Mouse (Mus musculus) limb, embryonic 15.5 days (tissue): ENCODE data around the gene Apoe. TPM values are rescaled to one million over a fixed set of nuclear protein-coding genes. Genes with fewer than 3 reads are reported as not detected.
"Not testable (repeated sequence)": the region's sequence is repeated elsewhere in the genome, so short reads cannot be mapped to it uniquely, and the experiment has no call there.

Experiments used
- ATAC-seq: fragments of 200-750 bp; cut with Nextera tagmentation; 2 replicates; pipeline ENCODE4 v1.8.0; 2017; ENCODE audit warnings: low read depth, moderate TSS enrichment; ENCODE audit not compliant: insufficient number of reproducible peaks, low FRiP score, low TSS enrichment
- H3K27ac ChIP-seq: fragments of 300-500 bp; sonication (generic); 2 replicates; pipeline ENCODE4 v1.5.1; 2015; ENCODE audit warnings: moderate library complexity, mild to moderate bottlenecking, inconsistent platforms
- H3K27me3 ChIP-seq: fragments of 300-500 bp; sonication (generic); 2 replicates; pipeline ENCODE4 v1.6.1; 2015; ENCODE audit warnings: inconsistent platforms
- H3K36me3 ChIP-seq: fragments of 300-500 bp; sonication (generic); 2 replicates; pipeline ENCODE4 v1.6.1; 2015; ENCODE audit warnings: inconsistent platforms
- H3K4me1 ChIP-seq: fragments of 300-500 bp; sonication (generic); 2 replicates; pipeline ENCODE4 v1.6.1; 2015; ENCODE audit warnings: inconsistent platforms
- H3K4me2 ChIP-seq: fragments of 300-500 bp; sonication (generic); 2 replicates; pipeline ENCODE4 v1.6.1; 2015; ENCODE audit warnings: mild to moderate bottlenecking, inconsistent platforms
- H3K4me3 ChIP-seq: fragments of 300-500 bp; sonication (generic); 2 replicates; pipeline ENCODE4 v1.5.1; 2015; ENCODE audit warnings: mild to moderate bottlenecking, inconsistent platforms
- H3K9ac ChIP-seq: fragments of 300-500 bp; sonication (generic); 2 replicates; pipeline ENCODE4 v1.6.1; 2015; ENCODE audit warnings: inconsistent platforms
- H3K9me3 ChIP-seq: fragments of 300-500 bp; sonication (generic); 2 replicates; pipeline ENCODE4 v1.6.1; 2016; ENCODE audit warnings: inconsistent platforms
- WGBS: fragments of 180-500 bp; shearing (Covaris S2); methylation state at CpG from one replicate; pipeline ENCODE4 v1.1.7; 2015; 5-methylcytosine and 5-hydroxymethylcytosine counted together
- polyA plus RNA-seq: library from polyadenylated mRNA; unstranded; fragments of >200 nt; fragmentation: Nextera tagmentation; extraction: Ambion mirVana; gene quantifications from 2 replicates; pipeline ENCODE4 v1.2.1, GENCODE M21; 2015

The Apoe gene
- polyA plus RNA-seq, 1 experiment from 2014 or later, result 409 TPM

DNA sequence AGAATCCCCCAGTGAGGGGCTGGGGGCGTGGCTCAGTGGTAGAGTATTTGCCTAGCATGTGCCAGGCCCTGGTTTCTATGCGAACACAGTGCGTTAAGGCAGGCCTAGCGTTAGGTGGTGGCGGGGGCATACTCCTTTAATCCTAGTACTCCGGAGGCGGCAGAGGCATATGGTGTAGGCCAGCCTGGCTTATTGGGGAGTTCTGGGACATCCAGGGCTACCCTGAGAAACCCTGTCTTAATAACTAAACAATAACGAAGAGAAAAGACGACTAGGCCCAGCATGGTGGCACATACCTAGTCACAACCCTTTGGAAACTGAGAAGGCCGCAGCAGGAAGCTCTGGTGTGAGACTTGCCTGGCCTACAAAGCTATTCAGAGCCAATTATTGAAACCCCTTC is 10.9 kb downstream of the Apoe start:
- 92% methylated on average over 10 of the region's 10 CpGs for WGBS
- Histone ChIP-seq H3K9me3 (no peaks in the 10 kb centered on the region), H3K4me3 (no peak overlapping the region), H3K4me2 (no peak overlapping the region), H3K4me1 (peaks cover 9% of the 10 kb centered on the region), H3K9ac (no peak overlapping the region), H3K27me3 (no peaks in the 10 kb centered on the region), H3K27ac (no peak overlapping the region), H3K36me3 (no peaks in the 10 kb centered on the region)
- no peak for ATAC-seq

DNA sequence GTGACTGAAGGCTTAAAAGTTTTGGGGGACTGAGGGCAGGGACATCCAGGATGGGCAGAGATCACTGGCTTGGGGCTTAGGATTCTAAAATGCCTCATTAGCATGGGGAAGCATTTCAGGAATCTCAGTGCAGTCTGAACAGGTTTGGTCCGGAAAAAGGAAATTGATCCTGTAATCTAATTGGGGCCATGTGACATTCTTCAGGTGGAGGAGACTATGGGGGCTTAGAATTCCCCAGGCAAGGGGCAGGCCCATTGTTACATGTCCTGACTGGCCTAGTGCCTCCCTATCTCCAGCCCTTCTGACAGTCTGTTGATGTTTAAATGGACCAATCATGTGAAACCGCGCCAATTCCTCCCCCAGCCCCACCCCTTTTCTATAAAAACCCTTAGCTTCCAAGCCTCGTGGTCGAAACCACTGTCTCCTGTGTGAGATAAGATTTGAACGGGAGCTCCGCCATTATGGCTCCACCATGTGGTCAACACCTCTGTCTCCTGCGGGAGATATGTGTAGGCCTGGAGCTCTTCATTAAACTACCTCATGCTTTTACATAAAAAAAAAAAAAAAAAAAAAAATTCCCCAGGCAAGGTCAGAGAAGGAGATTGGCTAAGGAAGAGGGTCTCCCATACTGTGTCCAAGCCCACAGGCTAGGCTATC is 11.9 kb downstream of the Apoe start:
- H3K4me1 ChIP-seq, H3K4me3 ChIP-seq, H3K36me3 ChIP-seq, H3K27me3 ChIP-seq, ATAC-seq, H3K27ac ChIP-seq, H3K9ac ChIP-seq, H3K4me2 ChIP-seq, H3K9me3 ChIP-seq: not testable (repeated sequence)
- WGBS, result 60% methylated on average over 8 of the region's 8 CpGs

DNA sequence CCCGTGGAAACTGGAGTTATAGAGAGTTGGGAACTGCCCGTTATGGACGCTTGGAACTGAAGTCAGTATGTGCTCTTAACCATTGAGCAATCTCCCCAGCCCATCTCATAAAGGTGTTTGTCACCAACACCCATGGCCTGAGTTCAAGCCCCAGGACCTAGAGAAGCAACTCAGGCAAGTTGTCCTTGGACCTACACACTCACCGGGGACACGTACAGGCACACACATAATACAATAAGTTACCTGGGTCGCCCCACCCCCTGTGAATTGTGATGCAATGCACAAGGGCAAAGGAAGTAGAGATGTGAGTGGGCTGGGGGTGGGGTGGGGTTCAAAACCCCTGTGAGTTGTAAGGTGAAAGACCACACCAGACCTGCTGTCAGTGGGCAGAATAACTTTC is 12.5 kb downstream of the Apoe start:
- H3K4me2 ChIP-seq, result no peak overlapping the region
- no peaks in the 10 kb centered on the region for H3K36me3 ChIP-seq
- H3K9ac ChIP-seq, result no peak overlapping the region
- H3K4me1 ChIP-seq, result no peaks in the 10 kb centered on the region
- H3K9me3 ChIP-seq, result no peaks in the 10 kb centered on the region
- no peak for ATAC-seq
- H3K4me3 ChIP-seq, result no peak overlapping the region
- H3K27ac ChIP-seq, result no peak overlapping the region
- no peaks in the 10 kb centered on the region for H3K27me3 ChIP-seq
- WGBS, result 79% methylated on average over 6 of the region's 6 CpGs

DNA sequence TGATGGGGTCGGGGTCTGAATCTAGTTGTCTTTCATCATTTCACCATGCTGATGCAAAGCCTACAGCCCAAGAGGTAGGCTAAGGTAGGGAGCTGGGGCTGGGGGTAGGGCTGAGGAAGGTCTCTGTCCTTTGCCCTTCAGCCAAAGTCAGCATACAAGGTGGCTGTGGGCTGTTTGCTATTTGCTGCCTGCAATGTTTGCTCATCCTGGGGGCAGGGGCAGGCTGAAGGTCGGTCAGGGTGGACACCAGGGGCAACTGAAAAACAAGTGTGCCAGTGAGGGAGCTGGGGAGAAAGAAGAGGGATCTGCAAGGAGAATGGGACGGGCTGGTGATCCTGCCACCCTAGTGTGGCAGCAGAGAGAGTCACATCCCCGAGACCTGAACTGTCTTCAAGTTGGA is 13.6 kb downstream of the Apoe start:
- no peak overlapping the region for H3K9ac ChIP-seq
- H3K4me1 ChIP-seq, result no peaks in the 10 kb centered on the region
- H3K27ac ChIP-seq, result no peak overlapping the region
- H3K27me3 ChIP-seq, result no peaks in the 10 kb centered on the region
- 61% methylated on average over 4 of the region's 4 CpGs for WGBS
- H3K4me3 ChIP-seq, result no peak overlapping the region
- ATAC-seq, result no peak
- H3K9me3 ChIP-seq, result no peaks in the 10 kb centered on the region
- H3K36me3 ChIP-seq, result no peaks in the 10 kb centered on the region
- no peak overlapping the region for H3K4me2 ChIP-seq

DNA sequence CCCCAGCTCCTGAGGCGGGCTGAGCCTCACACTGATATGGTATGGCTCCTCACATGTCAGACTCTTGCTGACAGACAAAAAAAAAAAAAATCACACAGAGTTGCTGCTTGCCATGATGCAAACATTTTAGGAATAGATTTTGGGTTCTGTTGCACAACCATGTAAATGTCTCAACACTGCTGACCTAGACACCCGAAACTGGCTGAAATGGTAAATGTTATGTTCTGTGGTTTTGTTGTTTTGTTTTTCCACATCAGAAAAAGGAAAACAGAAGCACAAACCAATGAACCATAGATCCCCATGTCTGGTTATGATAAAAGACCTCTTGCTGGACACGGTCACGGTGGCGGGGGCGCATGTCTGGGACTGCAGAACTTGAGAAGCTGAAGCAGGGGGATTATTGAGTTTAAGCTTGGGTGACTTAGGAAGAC is 15.2 kb downstream of the Apoe start:
- Histone ChIP-seq H3K4me3 (no peak overlapping the region), H3K9ac (no peak overlapping the region), H3K36me3 (no peaks in the 10 kb centered on the region), H3K4me1 (no peaks in the 10 kb centered on the region), H3K27me3 (no peaks in the 10 kb centered on the region), H3K9me3 (no peaks in the 10 kb centered on the region), H3K4me2 (no peak overlapping the region), H3K27ac (no peak overlapping the region)
- 83% methylated on average over 6 of the region's 6 CpGs for WGBS
- ATAC-seq, result no peak

DNA sequence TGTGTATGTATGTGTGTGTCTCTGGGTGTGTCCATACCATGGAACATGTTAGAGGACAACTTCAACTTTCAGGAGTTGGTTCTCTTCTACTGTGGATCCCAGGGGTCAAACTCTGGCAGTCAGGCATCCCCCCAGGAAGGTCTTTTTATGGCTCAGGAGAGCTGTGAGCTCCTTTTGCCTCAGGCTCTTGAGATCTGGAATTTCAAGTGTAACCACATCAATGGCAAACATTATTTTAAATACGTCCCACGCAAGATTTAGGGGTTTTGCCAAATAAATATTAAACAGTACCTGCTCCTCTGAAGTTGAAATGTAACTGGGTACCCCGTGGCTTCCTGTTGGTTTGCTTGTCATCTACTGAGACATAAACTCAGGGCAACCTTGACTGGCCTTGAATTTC is 16.0 kb downstream of the Apoe start:
- Histone ChIP-seq H3K4me3 (no peak overlapping the region), H3K9ac (no peak overlapping the region), H3K27me3 (no peaks in the 10 kb centered on the region), H3K4me1 (no peaks in the 10 kb centered on the region), H3K27ac (no peak overlapping the region), H3K4me2 (no peak overlapping the region), H3K36me3 (no peaks in the 10 kb centered on the region), H3K9me3 (no peaks in the 10 kb centered on the region)
- no peak for ATAC-seq
- 33% methylated on average over 3 of the region's 3 CpGs for WGBS

DNA sequence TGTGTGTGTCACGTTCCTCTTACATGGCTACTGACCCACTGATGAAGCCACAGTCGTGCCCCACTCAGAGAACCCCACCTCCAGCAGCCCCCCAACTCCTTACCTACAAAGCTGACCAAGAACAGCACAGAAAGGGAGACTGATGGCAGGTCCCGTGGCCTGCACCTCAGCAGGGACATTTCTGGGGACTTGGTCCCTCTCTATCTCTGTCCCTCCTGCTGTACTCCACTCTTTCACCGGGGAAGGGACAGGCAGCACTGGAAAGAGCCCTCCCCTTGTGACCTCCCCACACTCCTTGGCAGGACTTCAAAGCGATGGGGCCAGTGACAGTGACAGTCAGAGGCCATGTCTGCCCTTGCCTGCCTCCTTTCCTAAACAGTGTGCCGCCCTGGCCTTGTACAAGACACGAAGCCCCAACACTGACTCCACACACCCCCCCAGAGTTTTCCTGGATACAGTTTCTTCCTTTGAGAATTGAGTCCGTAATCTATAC is 17.7 kb downstream of the Apoe start, which contains the start of the genes Gm44805 and Apoc4:
TSS of gene Gm44805 (minus strand) at position 222 of the 493 bp plus-strand sequence.
TSS of gene Apoc4 (minus strand) at position 278 of the 493 bp plus-strand sequence.
- Histone ChIP-seq H3K4me1 (no peaks in the 10 kb centered on the region), H3K27ac (no peak within 1 kb of the TSS), H3K9me3 (no peaks in the 10 kb centered on the region), H3K4me3 (no peak within 1 kb of the TSS), H3K9ac (no peak within 1 kb of the TSS), H3K4me2 (no peak within 1 kb of the TSS), H3K36me3 (no peaks in the 10 kb centered on the region), H3K27me3 (no peaks in the 10 kb centered on the region)
- WGBS, result 59% methylated on average over 8 of the region's 8 CpGs
- no peak for ATAC-seq

DNA sequence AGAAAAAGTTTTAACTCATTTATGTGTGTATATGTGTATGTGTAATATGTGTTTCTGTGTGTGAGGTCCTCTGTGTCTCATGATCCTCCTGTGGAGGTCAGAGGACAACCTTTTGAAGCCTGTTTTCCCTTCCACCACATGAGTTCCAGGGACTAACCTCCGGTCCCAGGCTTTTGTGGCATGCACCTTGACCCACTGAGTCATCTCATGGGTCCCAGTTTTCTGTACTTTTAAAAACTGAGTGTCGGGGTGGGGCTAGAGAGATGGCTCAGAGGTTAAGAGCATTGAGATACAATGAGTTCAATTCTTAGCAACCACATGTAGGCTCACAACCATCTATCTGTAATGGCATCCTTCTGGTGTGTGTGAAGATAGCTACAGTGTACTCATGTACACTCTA is 18.3 kb downstream of the Apoe start:
- H3K27ac ChIP-seq, result no peak overlapping the region
- H3K4me2 ChIP-seq, result no peak overlapping the region
- no peak overlapping the region for H3K4me3 ChIP-seq
- no peaks in the 10 kb centered on the region for H3K4me1 ChIP-seq
- no peaks in the 10 kb centered on the region for H3K9me3 ChIP-seq
- no peaks in the 10 kb centered on the region for H3K27me3 ChIP-seq
- WGBS, result 86% methylated on average over 2 of the region's 2 CpGs
- ATAC-seq, result no peak
- H3K36me3 ChIP-seq, result no peaks in the 10 kb centered on the region
- no peak overlapping the region for H3K9ac ChIP-seq

DNA sequence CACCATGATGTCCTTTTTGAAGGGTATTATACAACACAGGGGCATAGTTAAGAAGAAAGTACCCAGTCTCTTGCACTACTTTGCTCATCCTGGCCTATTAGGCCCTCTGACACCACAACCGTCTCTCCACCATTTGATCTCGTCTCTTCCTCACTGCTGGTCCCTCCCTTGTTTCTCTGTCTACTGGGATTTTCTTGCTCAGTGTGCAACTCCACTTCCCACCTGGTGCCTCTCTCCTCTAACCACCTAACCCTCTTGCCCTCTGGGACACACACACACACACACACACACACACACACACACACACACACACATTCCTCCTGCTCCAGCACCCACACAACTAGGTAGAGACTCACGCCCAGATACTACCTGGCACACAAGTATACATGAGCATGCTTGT is 20.1 kb downstream of the Apoe start:
- WGBS, result 84% methylated on average over 3 of the region's 3 CpGs
- no peak overlapping the region for H3K4me3 ChIP-seq
- H3K4me1 ChIP-seq, result no peaks in the 10 kb centered on the region
- H3K4me2 ChIP-seq, result no peak overlapping the region
- no peak for ATAC-seq
- no peak overlapping the region for H3K27ac ChIP-seq
- H3K9ac ChIP-seq, result no peak overlapping the region
- no peaks in the 10 kb centered on the region for H3K36me3 ChIP-seq
- H3K9me3 ChIP-seq, result no peaks in the 10 kb centered on the region
- H3K27me3 ChIP-seq, result no peaks in the 10 kb centered on the region

DNA sequence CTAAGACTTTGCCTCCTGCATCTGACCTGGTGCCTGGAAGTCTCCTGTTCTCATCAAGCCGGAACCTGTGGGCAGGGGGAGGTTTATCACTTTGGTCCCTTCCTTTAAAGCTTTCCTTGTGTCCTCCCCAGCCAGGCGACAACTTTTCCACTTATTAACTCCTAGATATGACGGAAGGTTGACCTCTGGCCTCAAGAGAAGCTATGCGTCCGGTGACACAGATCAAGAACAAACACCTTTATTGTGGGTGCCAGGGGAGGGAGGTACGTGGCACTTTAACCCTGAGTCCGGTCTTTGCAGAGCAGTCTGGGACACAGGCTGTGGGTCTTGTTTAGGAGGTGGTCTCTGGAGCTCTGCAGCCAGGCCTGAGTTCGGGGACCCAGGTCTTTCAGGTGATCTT is 21.1 kb downstream of the Apoe start, which contains the start of gene Apoc2:
TSS of gene Apoc2 (minus strand) at position 70 of the 400 bp plus-strand sequence.
- no peak within 1 kb of the TSS for H3K27ac ChIP-seq
- H3K9me3 ChIP-seq, result no peaks in the 10 kb centered on the region
- no peaks in the 10 kb centered on the region for H3K4me1 ChIP-seq
- no peak within 1 kb of the TSS for H3K4me2 ChIP-seq
- no peak within 1 kb of the TSS for H3K4me3 ChIP-seq
- H3K36me3 ChIP-seq, result no peaks in the 10 kb centered on the region
- no peak for ATAC-seq
- no peak within 1 kb of the TSS for H3K9ac ChIP-seq
- H3K27me3 ChIP-seq, result no peaks in the 10 kb centered on the region
- WGBS, result 75% methylated on average over 8 of the region's 8 CpGs

DNA sequence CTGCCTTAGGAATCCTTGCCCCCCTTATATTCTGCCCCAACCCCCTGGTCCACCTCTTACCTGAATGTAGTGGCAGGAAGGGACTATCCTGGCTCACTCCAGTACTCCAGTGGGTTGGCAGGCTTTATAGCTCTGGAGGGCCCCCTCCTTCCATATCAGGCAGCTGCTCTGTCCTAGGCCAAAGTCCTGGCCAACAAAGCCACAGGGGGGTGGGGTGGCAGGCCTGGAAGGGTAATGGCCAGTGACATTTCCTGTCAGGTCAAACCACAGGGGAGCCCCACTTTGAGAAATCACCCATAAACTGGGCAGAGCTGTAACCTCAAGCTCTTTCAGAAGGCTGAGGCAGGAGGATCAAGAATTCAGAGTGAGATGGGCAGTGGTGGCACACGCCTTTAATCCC is 22.3 kb downstream of the Apoe start:
- no peak overlapping the region for H3K9ac ChIP-seq
- H3K9me3 ChIP-seq, result no peaks in the 10 kb centered on the region
- no peaks in the 10 kb centered on the region for H3K27me3 ChIP-seq
- no peak overlapping the region for H3K4me2 ChIP-seq
- ATAC-seq, result no peak
- H3K36me3 ChIP-seq, result no peaks in the 10 kb centered on the region
- no peaks in the 10 kb centered on the region for H3K4me1 ChIP-seq
- 50% methylated on average over 1 of the region's 1 CpGs for WGBS
- no peak overlapping the region for H3K4me3 ChIP-seq
- H3K27ac ChIP-seq, result no peak overlapping the region

DNA sequence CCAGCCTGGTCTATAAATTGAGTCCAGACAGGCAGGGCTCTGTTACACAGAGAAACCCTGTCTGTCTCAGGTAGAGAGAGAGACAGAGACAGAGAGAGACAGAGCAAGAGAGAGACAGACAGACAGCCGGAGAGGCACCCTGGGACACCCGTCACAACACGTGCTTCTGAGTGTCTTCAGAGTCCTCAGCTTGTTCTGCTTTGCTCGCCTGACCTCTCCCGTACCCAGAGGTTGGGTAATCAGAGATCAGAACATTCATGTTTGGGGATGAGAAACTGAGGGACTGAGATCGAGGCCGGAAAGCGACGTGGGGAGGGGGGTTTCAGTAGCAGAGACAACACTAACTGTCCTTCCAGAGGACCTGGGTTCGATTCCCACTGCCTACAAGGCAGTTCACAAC is 23.2 kb downstream of the Apoe start:
- Histone ChIP-seq H3K4me3 (no peak overlapping the region), H3K9ac (no peak overlapping the region), H3K27ac (no peak overlapping the region), H3K36me3 (no peaks in the 10 kb centered on the region), H3K4me1 (no peaks in the 10 kb centered on the region), H3K4me2 (no peak overlapping the region), H3K9me3 (no peaks in the 10 kb centered on the region), H3K27me3 (no peaks in the 10 kb centered on the region)
- WGBS, result 78% methylated on average over 10 of the region's 10 CpGs
- no peak for ATAC-seq
